Mouse (Mus musculus) natural killer cell, adult 2 months (primary cell): ENCODE data around the gene Slc2a12.

ENCODE experiments used
- DNase-seq, 2 experiments: peaks; one replicate each; pipeline ENCODE4 v3.0.0; 2022; ENCODE audit warnings: low spot score in 2 of 2

The Slc2a12 gene

GRCm38 (mm10) chr10:22660286-22661000, 15.6 kb downstream of the Slc2a12 start:
- no peak for DNase-seq

DNA sequence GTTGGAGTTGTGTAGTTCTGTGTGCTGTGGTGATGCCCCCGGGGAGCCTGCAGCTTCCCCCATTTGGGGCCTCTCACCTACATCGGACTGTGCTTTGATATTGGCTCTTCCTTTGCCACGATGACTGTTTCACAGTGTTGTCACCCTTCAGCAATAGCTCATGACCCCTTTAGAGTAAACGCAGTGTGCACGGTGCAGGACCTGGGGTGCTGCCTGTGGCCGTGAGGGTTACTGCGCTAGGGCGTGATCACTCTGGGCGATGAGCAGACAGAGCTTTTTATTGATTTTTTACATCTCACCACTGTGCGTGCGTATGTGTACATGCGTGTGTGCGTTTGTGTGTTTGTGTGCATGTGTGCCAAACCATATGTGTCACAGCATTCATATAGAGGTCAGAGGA, 23.7 kb downstream of the Slc2a12 start:
- no peak for DNase-seq

GRCm38 (mm10) chr10:22674176-22674575, 29.4 kb downstream of the Slc2a12 start:
- no peak for DNase-seq

DNA sequence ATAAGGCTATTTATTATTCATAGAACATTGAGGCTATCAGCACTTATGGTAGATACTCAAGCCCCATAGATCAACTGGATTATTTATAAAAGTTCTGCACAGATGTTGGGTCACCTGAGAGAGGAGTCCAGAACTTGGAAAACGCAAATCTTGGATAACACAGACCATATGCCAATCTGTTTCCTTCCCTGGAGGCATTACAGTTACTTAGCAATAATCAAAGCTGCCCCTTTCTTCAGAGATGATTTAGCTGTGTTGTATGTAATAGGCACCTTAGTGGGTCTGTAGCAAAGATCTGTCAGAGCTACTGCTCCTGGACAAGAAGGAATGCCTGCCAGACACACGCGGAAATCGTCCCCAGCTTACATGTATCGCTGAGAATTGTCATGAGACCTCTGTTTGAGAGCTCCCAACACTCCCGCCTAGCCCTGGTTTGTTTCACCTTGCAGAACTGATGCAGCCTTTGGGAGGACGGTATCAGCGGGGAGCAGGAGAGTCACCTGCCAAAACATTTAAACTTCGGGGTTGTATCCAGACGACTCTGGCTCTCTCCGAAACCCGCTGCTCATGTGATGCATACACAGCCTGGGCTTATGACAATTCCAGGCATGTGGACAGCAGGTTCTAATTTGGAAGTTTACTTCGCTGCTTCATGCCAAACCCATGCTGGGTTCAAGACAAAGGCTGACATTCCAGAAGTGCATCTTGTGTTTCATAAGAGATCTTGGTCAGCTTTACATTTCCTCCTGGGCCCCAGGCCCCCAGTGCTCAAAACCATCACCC, 31.2 kb downstream of the Slc2a12 start:
- no peak for DNase-seq

GRCm38 (mm10) chr10:22696236-22696635, 51.4 kb downstream of the Slc2a12 start:
- no peak for DNase-seq

DNA sequence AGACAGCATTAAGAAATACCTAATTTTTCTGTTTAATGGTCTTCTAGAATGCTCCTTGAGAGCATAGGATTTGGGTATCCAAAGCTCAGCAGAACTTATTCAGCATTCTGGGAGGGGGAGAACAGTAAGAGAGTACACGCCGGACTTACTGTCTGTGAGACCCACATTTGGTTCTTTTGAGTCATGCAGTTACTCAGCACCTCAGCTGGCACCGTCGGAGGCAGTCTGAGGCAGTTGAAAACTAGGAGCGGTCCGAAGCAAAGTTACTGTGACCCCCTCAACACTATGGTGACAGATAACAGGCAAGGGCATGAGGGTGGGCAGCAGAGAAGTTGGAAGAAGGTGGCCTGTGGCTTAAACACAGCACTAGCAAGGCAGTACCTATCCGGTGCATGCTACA, 52.1 kb downstream of the Slc2a12 start:
- DNase-seq: no peak

GRCm38 (mm10) chr10:22698158-22698953, 53.5 kb downstream of the Slc2a12 start:
- DNase-seq: no peak

GRCm38 (mm10) chr10:22699487-22700335, 54.9 kb downstream of the Slc2a12 start:
- DNase-seq: no peak

DNA sequence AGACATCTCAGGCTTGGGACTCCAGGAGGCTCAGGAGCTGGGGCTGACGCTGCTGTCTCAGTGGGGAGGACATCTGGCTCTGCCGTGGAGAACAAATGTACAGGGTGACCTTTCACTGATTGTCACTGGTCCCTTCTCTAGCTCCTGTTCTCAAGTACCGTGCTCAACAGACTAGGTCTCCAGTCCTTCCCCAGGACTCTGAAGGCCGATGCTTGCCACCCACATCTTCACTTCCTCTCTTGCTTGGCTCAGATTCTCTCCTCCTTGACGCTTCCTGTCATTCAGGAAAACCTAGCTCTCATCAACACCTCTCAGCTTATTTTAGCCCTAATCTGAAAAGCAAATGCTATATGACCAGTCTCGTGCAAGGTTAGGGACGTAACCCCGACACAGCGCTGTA, 56.0 kb downstream of the Slc2a12 start:
- DNase-seq: no peak

DNA sequence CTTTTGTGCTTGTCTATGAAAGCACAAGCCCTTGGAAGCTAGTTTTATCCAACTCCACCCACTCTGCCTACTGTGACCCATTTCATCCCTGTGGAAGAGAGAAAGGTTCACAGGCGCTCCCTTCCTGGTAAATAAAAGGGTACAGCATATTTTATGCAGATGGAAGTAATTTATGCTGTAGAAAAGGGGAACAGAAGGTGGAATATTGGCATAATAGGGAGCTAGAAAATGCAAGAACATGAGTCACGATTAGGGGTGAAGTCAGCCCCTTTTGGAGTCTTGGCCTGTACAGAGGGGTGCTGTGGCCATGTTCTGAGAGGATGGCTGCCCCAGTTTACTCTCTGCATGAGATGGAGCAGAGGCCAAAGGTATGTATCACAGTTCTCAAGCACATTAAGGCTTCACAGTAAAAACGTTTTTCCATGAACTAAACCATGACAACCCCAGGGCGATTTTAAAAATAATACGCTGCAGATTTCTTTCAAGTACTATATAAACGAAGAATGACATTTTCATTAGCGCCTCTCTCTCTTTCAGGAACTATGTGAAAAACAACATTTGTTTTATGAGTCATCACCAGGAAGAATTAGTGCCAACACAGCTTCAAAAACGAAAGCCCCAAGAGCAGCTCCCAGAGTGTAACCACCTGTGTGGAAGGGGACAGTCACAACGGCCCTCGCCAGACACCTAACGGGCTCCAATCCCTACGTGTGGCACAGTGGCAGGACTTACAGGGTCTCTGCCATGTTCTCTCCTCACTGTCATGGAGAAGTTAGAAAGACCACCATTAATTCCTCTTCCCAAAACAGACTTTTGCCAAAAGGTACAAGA, 56.9 kb downstream of the Slc2a12 start:
- no peak for DNase-seq

GRCm38 (mm10) chr10:22703844-22704243, 59.0 kb downstream of the Slc2a12 start:
- no peak for DNase-seq

DNA sequence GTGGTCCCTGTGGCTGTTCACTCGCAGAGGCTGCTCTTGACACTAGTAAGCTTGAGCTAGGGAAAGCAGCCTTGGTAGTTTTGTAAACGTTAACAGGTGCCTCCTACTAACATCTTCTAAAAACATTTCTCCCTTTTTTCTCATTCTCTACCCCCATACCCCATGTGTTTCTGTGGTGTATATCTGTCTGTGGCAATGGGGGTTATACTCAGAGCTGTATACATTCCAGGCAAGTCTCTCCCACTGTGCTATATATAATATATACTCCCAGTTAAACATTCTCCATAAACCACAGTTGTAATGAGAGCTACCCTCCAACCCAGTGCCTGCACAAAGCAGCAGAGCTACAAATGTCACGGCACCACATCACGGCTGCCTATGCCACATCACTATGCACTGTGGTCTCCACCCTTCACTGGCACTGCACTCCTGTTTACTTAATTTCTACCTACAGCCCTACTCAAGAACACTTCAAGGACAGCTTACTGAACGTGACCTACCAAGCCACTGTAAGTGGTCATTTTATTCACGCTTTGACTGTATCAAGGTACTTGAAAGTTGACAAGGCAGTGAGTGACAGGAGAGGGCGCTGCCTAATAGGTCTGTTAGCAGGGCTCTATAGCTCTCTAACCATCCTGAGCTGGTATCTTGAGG, 63.5 kb downstream of the Slc2a12 start:
- DNase-seq: no peak

GRCm38 (mm10) chr10:22710173-22710777, 65.5 kb downstream of the Slc2a12 start:
- DNase-seq: no peak

- no peak for DNase-seq
Observed at GRCm38 (mm10) chr10:22712955-22713354, 68.1 kb downstream of the Slc2a12 start.

DNA sequence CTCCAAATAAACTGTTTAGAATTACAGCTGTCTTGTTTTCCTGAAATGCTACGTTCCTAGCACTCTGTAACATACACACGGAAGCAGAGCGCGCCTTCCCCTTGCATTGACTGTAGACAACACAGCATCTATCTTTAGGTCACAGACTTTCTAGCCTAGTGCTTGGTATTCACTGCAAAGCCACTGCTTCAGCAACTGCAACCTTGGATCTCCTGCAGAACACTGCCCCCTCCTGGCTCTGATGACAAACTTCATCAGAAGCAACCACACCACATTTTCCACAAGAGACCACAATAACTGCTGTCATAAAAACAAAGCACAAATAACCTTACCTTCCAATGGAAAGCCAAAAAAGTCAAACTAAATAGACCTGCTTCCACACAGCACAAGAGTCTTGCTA, 69.7 kb downstream of the Slc2a12 start:
- peak; percentile 20 to 45 for DNase-seq

GRCm38 (mm10) chr10:22718475-22718874, 73.7 kb downstream of the Slc2a12 start:
- peak; percentile 17 to 23 for DNase-seq

DNA sequence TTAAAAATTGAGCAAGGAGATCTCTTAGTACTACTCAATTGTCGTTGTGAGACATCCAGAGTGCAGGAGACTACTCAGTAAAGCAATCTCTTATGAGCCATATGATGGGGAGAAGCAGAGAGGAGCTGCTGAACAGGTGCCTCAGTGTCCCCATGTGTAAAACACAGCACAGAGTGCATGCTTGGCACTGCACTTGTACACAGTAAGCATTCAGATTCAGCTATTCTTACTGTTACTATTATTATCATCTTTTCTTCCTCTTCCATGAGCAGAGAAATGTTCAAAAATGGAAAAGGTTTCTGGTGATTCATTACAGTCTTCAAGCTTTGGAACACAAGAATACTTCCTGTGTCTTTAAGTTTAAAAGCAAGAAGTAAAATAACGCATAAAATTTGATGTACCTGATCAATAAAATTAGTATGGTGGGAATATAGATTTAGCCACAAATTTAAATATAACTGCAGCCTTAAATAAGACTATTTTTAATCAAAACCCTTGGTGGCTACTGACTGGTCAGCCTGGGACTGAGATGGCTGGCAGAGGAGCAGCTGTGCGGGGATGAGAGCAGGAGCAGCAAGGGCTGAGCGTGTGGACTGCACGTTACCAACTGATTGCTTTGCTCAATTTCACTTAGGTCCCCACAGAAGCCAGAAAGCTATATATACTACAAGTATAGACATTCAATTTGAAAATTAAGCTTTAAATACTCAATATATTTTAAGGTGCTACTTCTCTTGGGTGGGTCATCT, 76.1 kb downstream of the Slc2a12 start:
- DNase-seq: no peak

DNA sequence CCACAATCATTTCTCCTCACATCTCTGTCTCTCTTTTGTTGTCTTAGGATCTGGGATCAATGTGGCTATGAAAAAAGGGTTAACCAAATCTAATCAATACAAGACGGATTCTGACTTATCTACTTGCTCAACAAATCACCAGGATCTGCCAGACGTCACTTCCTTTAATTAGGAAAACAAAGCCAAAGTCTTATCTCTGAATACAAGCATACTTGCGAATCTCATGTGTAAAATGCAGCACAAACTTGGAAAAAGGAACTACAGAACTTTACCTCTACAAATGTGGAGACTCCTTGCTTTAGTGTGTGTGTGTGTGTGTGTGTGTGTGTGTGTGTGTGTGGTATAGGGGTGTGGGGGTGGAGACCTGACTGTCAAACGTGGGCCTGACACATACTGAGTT, 80.4 kb downstream of the Slc2a12 start:
- no peak for DNase-seq

GRCm38 (mm10) chr10:22726295-22726694, 81.5 kb downstream of the Slc2a12 start:
- no peak for DNase-seq
